Mouse (Mus musculus): ENCODE data around the gene C6. TPM values are rescaled to one million over a fixed set of nuclear protein-coding genes. Genes with fewer than 3 reads are reported as not detected.

The C6 gene
- polyA plus RNA-seq (2015; fragmentation: Nextera tagmentation; extraction: Ambion mirVana), result 0.04 TPM in 2 replicates

GRCm38 (mm10) chr15:4726830-4727310 is at the start of gene C6:
C6 (plus strand) TSS chr15:4727175.
- no peaks in the 10 kb centered on the region for H3K36me3 ChIP-seq
- H3K4me2 ChIP-seq, result no peak within 1 kb of the TSS
- no peak for ATAC-seq (ENCODE audit: insufficient read depth, low FRiP score, low read depth)
- H3K4me3 ChIP-seq (replicated peaks), result no peak within 1 kb of the TSS
- no peak within 1 kb of the TSS for H3K9ac ChIP-seq
- no peak within 1 kb of the TSS for H3K27ac ChIP-seq
- H3K4me1 ChIP-seq, result no peaks in the 10 kb centered on the region
- 83% methylated on average over 9 of the region's 9 CpGs for WGBS
- H3K27me3 ChIP-seq (replicated peaks), result no peaks in the 10 kb centered on the region
- no peaks in the 10 kb centered on the region for H3K9me3 ChIP-seq

GRCm38 (mm10) chr15:4697604-4698003 is 29.4 kb upstream of the C6 start:
- Histone ChIP-seq H3K4me2 (no peak overlapping the region), H3K9me3 (no peaks in the 10 kb centered on the region), H3K9ac (no peak overlapping the region), H3K27me3 (replicated peaks) (no peaks in the 10 kb centered on the region), H3K36me3 (no peaks in the 10 kb centered on the region), H3K4me1 (no peaks in the 10 kb centered on the region), H3K4me3 (replicated peaks) (no peak overlapping the region), H3K27ac (no peak overlapping the region)
- no peak for ATAC-seq (ENCODE audit: insufficient read depth, low FRiP score, low read depth)
- 84% methylated on average over 4 of the region's 4 CpGs for WGBS

GRCm38 (mm10) chr15:4734150-4734549 is 7.2 kb downstream of the C6 start:
- Histone ChIP-seq H3K9me3 (no peaks in the 10 kb centered on the region), H3K4me1 (no peaks in the 10 kb centered on the region), H3K27me3 (replicated peaks) (no peaks in the 10 kb centered on the region), H3K4me2 (no peak overlapping the region), H3K27ac (no peak overlapping the region), H3K4me3 (replicated peaks) (no peak overlapping the region), H3K36me3 (no peaks in the 10 kb centered on the region), H3K9ac (no peak overlapping the region)
- ATAC-seq (ENCODE audit: insufficient read depth, low FRiP score, low read depth), result no peak
- 80% methylated on average over 1 of the region's 1 CpGs for WGBS

GRCm38 (mm10) chr15:4734996-4735609 is 8.1 kb downstream of the C6 start:
- 98% methylated on average over 2 of the region's 2 CpGs for WGBS
- Histone ChIP-seq H3K4me3 (replicated peaks) (no peak overlapping the region), H3K36me3 (no peaks in the 10 kb centered on the region), H3K9ac (no peak overlapping the region), H3K27me3 (replicated peaks) (no peaks in the 10 kb centered on the region), H3K4me1 (no peaks in the 10 kb centered on the region), H3K27ac (no peak overlapping the region), H3K9me3 (no peaks in the 10 kb centered on the region), H3K4me2 (no peak overlapping the region)
- ATAC-seq (ENCODE audit: insufficient read depth, low FRiP score, low read depth), result no peak

- no peaks in the 10 kb centered on the region for H3K9me3 ChIP-seq
- no peaks in the 10 kb centered on the region for H3K4me1 ChIP-seq
- no peak overlapping the region for H3K4me3 ChIP-seq (replicated peaks)
- H3K9ac ChIP-seq, result no peak overlapping the region
- no peak overlapping the region for H3K27ac ChIP-seq
- H3K36me3 ChIP-seq, result no peaks in the 10 kb centered on the region
- no peak overlapping the region for H3K4me2 ChIP-seq
- WGBS, result 78% methylated on average over 3 of the region's 3 CpGs
- no peak for ATAC-seq (ENCODE audit: insufficient read depth, low FRiP score, low read depth)
- H3K27me3 ChIP-seq (replicated peaks), result no peaks in the 10 kb centered on the region
These were observed 20.7 kb downstream of the C6 start for GRCm38 (mm10) chr15:4747656-4748055.

GRCm38 (mm10) chr15:4790378-4790777 is 63.4 kb downstream of the C6 start:
- Histone ChIP-seq H3K4me1 (no peaks in the 10 kb centered on the region), H3K36me3 (no peaks in the 10 kb centered on the region), H3K27me3 (replicated peaks) (no peaks in the 10 kb centered on the region), H3K27ac (no peak overlapping the region), H3K4me3 (replicated peaks) (no peak overlapping the region), H3K9me3 (no peaks in the 10 kb centered on the region), H3K9ac (no peak overlapping the region), H3K4me2 (no peak overlapping the region)
- 50% methylated on average over 3 of the region's 3 CpGs for WGBS
- ATAC-seq (ENCODE audit: insufficient read depth, low FRiP score, low read depth), result no peak

- Histone ChIP-seq H3K27ac (no peak overlapping the region), H3K4me2 (no peak overlapping the region), H3K9ac (no peak overlapping the region), H3K9me3 (no peaks in the 10 kb centered on the region), H3K4me3 (replicated peaks) (no peak overlapping the region), H3K27me3 (replicated peaks) (no peaks in the 10 kb centered on the region), H3K4me1 (no peaks in the 10 kb centered on the region), H3K36me3 (no peaks in the 10 kb centered on the region)
- 51% methylated on average over 4 of the region's 4 CpGs for WGBS
- ATAC-seq (ENCODE audit: insufficient read depth, low FRiP score, low read depth), result no peak
These were observed 69.9 kb downstream of the C6 start for GRCm38 (mm10) chr15:4796861-4797260.

- Histone ChIP-seq H3K4me1 (no peaks in the 10 kb centered on the region), H3K4me3 (replicated peaks) (no peak overlapping the region), H3K27me3 (replicated peaks) (no peaks in the 10 kb centered on the region), H3K36me3 (no peaks in the 10 kb centered on the region), H3K9me3 (no peaks in the 10 kb centered on the region), H3K4me2 (no peak overlapping the region), H3K27ac (no peak overlapping the region), H3K9ac (no peak overlapping the region)
- ATAC-seq (ENCODE audit: insufficient read depth, low FRiP score, low read depth), result no peak
- 74% methylated on average over 2 of the region's 2 CpGs for WGBS
These were observed 77.3 kb downstream of the C6 start for GRCm38 (mm10) chr15:4804256-4804655.

- Histone ChIP-seq H3K4me3 (replicated peaks) (no peak overlapping the region), H3K9me3 (no peaks in the 10 kb centered on the region), H3K27me3 (replicated peaks) (no peaks in the 10 kb centered on the region), H3K36me3 (no peaks in the 10 kb centered on the region), H3K27ac (no peak overlapping the region), H3K4me2 (no peak overlapping the region), H3K4me1 (no peaks in the 10 kb centered on the region), H3K9ac (no peak overlapping the region)
- no peak for ATAC-seq (ENCODE audit: insufficient read depth, low FRiP score, low read depth)
- WGBS, result 72% methylated on average over 5 of the region's 5 CpGs
These were observed 81.2 kb downstream of the C6 start for GRCm38 (mm10) chr15:4808131-4808530.

- Histone ChIP-seq H3K27me3 (replicated peaks) (no peaks in the 10 kb centered on the region), H3K4me1 (no peaks in the 10 kb centered on the region), H3K4me2 (no peak overlapping the region), H3K9ac (no peak overlapping the region), H3K9me3 (no peaks in the 10 kb centered on the region), H3K4me3 (replicated peaks) (no peak overlapping the region), H3K36me3 (no peaks in the 10 kb centered on the region), H3K27ac (no peak overlapping the region)
- WGBS, result 85% methylated on average over 5 of the region's 5 CpGs
- no peak for ATAC-seq (ENCODE audit: insufficient read depth, low FRiP score, low read depth)
These were observed 88.0 kb downstream of the C6 start for GRCm38 (mm10) chr15:4814976-4815375.

- no peak overlapping the region for H3K9ac ChIP-seq
- no peaks in the 10 kb centered on the region for H3K9me3 ChIP-seq
- 82% methylated on average over 2 of the region's 2 CpGs for WGBS
- ATAC-seq (ENCODE audit: insufficient read depth, low FRiP score, low read depth), result no peak
- H3K36me3 ChIP-seq, result no peaks in the 10 kb centered on the region
- no peaks in the 10 kb centered on the region for H3K4me1 ChIP-seq
- H3K27me3 ChIP-seq (replicated peaks), result no peaks in the 10 kb centered on the region
- H3K4me2 ChIP-seq, result no peak overlapping the region
- no peak overlapping the region for H3K27ac ChIP-seq
- no peak overlapping the region for H3K4me3 ChIP-seq (replicated peaks)
These were observed 88.7 kb downstream of the C6 start for GRCm38 (mm10) chr15:4815711-4816110.

GRCm38 (mm10) chr15:4816752-4817493 is 89.9 kb downstream of the C6 start:
- WGBS, result 64% methylated on average over 10 of the region's 10 CpGs
- Histone ChIP-seq H3K4me2 (peak overlapping the region; percentile 1; the same call in 1 of the 2 replicates), H3K9me3 (no peaks in the 10 kb centered on the region), H3K4me1 (no peaks in the 10 kb centered on the region), H3K27ac (peak overlapping the region; percentile 46), H3K9ac (no peak overlapping the region), H3K27me3 (replicated peaks) (no peaks in the 10 kb centered on the region), H3K36me3 (no peaks in the 10 kb centered on the region), H3K4me3 (replicated peaks) (no peak overlapping the region; the same call in 1 of the 2 replicates)
- peak; percentile 58; the same call in 1 of the 2 replicates for ATAC-seq (ENCODE audit: insufficient read depth, low FRiP score, low read depth)

Measured in stomach, embryonic 15.5 days (tissue).